Mouse (Mus musculus) cerebellum, adult 2 months (tissue): ENCODE measurements at regions not wholly inside any gene's neighbourhood (a gene's known extent, or its start where the extent isn't known, plus 50 kb on each side); places are given as distances from the start of the nearest gene placed in this dataset.

Experiments
- CTCF ChIP-seq: fragments of 200-500 bp; IDR thresholded peaks from 2 replicates; pipeline ENCODE4 v1.5.1; 2011; ENCODE audit warnings: low read depth, mild to moderate bottlenecking, control low read depth, low read length, moderate library complexity, borderline replicate concordance; ENCODE audit not compliant: insufficient read depth
- POLR2A ChIP-seq: fragments of 200-500 bp; IDR thresholded peaks from 2 replicates; pipeline ENCODE4 v1.6.1; 2011; ENCODE audit warnings: low read length, control low read depth, borderline replicate concordance; ENCODE audit not compliant: insufficient read depth

- TF ChIP-seq POLR2A (no peak), CTCF (no peak)
Observed at GRCm38 (mm10) chr12:44045806-44046205, 164.3 kb downstream of the Dnajb9 start.
